8 mouse cellular contexts compared by ENCODE assay signal in the genomic region with DNA sequence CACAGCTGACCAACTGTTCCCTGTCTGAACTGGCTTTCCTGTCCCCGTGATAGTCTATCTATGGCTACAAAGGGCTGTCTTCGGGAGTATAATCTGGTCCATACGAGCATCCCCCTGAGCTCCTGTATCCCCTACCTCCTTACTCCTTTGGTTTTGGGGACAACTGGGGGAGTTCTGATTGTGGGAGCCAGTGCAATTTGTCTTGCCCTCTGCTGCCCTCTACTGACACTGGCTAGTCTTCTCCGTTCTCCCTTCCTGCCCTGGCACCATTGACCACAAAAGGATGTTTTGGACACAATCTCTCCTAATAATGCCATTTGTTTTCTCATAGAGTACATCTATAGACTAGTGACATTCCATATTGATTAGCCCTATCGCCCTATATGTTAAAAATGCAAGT.
DNase-seq lines count a peak whose midpoint lies in the region; ATAC-seq lines count a peak whose summit lies in the region.

No protein-coding gene starts in this region.

- H3K4me2 ChIP-seq in neural tube, embryonic 15.5 days = no peak overlapping the region

- no peak overlapping the region for H3K9ac ChIP-seq in neural tube, embryonic 15.5 days (replicated peaks)

- H3K36me3 ChIP-seq in neural tube, embryonic 15.5 days = no peaks in the 10 kb centered on the region
- H3K36me3 ChIP-seq in embryonic facial prominence, embryonic 10.5 days (replicated peaks) = no peaks in the 10 kb centered on the region

- 27% methylated on average over 5 of the region's 5 CpGs for WGBS in neural tube, embryonic 15.5 days
- 30% methylated on average over 5 of the region's 5 CpGs for WGBS in embryonic facial prominence, embryonic 10.5 days

- no peaks in the 10 kb centered on the region for H3K9me3 ChIP-seq in neural tube, embryonic 15.5 days (replicated peaks)
- no peaks in the 10 kb centered on the region for H3K9me3 ChIP-seq in embryonic facial prominence, embryonic 10.5 days

- no peaks in the 10 kb centered on the region for H3K27me3 ChIP-seq in neural tube, embryonic 15.5 days (replicated peaks)
- no peaks in the 10 kb centered on the region for H3K27me3 ChIP-seq in embryonic facial prominence, embryonic 10.5 days (replicated peaks; ENCODE audit: low read depth, poor library complexity, severe bottlenecking)

- no peak for ATAC-seq in neural tube, embryonic 15.5 days (ENCODE audit: low FRiP score)
- ATAC-seq in megakaryocyte-erythroid progenitor cell, adult 5-6 weeks (replicated peaks; ENCODE audit: low FRiP score, low TSS enrichment, poor library complexity, severe bottlenecking) = no peak

- H3K4me1 ChIP-seq in neural tube, embryonic 15.5 days = no peaks in the 10 kb centered on the region
- no peaks in the 10 kb centered on the region for H3K4me1 ChIP-seq in embryonic facial prominence, embryonic 10.5 days

- H3K27ac ChIP-seq in neural tube, embryonic 15.5 days (replicated peaks) = no peak overlapping the region
- no peak overlapping the region for H3K27ac ChIP-seq in embryonic facial prominence, embryonic 10.5 days (replicated peaks)

- H3K4me3 ChIP-seq in neural tube, embryonic 15.5 days (replicated peaks) = no peak overlapping the region
- H3K4me3 ChIP-seq in embryonic facial prominence, embryonic 10.5 days = no peak overlapping the region

- DNase-seq in cerebellum, postnatal 14 days = peak; percentile 51 to 63
- DNase-seq in cerebellum, adult 9-11 months = no peak
- peak; percentile 34 for DNase-seq in neural tube, embryonic 10.5 days (ENCODE audit: extremely low spot score, low spot score)
- DNase-seq in embryonic facial prominence, embryonic 10.5 days (ENCODE audit: low spot score) = peak; percentile 57
- DNase-seq in layer of hippocampus, postnatal 25 days (ENCODE audit: extremely low spot score in 1 of 2, low spot score in 1 of 2) = peak; percentile 15 to 56
- DNase-seq in retina, postnatal 1 day = peak; percentile 58
